Mouse (Mus musculus) gastrocnemius, postnatal 14 days (tissue): ENCODE results near the gene Babam1. TPM values are rescaled to one million over a fixed set of nuclear protein-coding genes. Genes with fewer than 3 reads are reported as not detected.
"Not testable (repeated sequence)": the region's sequence is repeated elsewhere in the genome, so short reads cannot be mapped to it uniquely, and the experiment has no call there.

Experiments
- DNase-seq: peaks from one replicate; pipeline ENCODE4 v3.0.0; 2021; ENCODE audit warnings: mixed read lengths
- intact Hi-C: fragments of 180-260 bp; cut with DNase I; formaldehyde crosslinking; loops from one replicate; pipeline ENCODE4 v1.15.1; 2025; ENCODE audit warnings: low total_unique reads
- total RNA-seq, 2 experiments: library from RNA; stranded (reverse); gene quantifications; 2 replicates each; pipeline ENCODE4 v1.2.3; 2021

Babam1 gene
- total RNA-seq, 2 experiments from 2014 or later = 61.3 to 66.5 TPM

- DNase-seq = no peak
- intact Hi-C loops = no loop called here
These were observed 6.6 kb downstream of the Babam1 start for GRCm38 (mm10) chr8:71403107-71403885.

DNA sequence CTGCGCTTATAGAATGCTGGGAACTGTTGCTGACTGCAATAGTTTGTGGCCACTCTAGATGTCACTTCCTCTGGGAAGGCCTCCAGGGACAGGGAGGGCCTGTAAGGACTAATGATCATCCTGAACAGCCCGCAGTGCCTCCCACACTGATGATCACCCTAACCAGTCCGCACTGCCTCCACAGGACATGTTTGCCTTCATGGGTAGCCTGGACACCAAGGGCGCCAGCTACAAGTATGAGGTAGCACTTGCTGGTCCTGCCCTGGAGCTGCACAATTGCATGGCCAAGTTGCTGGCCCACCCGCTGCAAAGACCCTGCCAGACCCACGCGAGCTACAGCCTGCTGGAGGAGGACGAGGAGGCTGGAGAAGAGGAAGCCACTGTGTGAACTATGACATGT lies 7.3 kb downstream of the Babam1 start:
- DNase-seq = no peak

DNA sequence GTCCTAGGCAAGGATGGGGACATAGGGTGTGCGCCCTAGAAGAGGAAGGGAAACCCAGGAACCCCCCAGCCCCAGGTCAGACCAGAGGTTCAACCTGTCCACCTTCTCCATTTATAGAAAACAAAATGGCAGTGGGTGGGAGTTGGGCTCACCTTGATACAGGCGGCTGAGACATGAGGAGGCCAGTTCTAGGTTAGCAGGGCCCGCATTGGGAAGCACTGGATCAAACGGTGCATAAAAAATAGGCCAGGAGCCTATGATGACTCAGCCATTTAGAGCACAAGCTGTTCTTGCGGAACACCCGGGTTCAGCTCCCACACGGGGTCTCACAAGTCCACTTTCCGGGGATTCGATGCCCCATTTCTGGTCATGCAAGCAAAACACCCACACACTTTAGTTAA lies 8.3 kb downstream of the Babam1 start:
- intact Hi-C loops = loop anchor here (5.0 kb wide), 1 partner anchor 33 kb away; the partner anchor contains the start of gene Ocel1
- no peak for DNase-seq

More for the DNA sequence above, 7.3 kb downstream of the Babam1 start:
- intact Hi-C loops = no loop called here

- DNase-seq = peak; percentile 93
- intact Hi-C loops = loop anchor here (5.0 kb wide), 1 partner anchor 33 kb away; the partner anchor contains the start of gene Ocel1
These were observed 8.9 kb downstream of the Babam1 start, which contains the start of gene Ankle1 for GRCm38 (mm10) chr8:71405401-71406098. Ankle1 (plus strand) TSS chr8:71406010.

DNA sequence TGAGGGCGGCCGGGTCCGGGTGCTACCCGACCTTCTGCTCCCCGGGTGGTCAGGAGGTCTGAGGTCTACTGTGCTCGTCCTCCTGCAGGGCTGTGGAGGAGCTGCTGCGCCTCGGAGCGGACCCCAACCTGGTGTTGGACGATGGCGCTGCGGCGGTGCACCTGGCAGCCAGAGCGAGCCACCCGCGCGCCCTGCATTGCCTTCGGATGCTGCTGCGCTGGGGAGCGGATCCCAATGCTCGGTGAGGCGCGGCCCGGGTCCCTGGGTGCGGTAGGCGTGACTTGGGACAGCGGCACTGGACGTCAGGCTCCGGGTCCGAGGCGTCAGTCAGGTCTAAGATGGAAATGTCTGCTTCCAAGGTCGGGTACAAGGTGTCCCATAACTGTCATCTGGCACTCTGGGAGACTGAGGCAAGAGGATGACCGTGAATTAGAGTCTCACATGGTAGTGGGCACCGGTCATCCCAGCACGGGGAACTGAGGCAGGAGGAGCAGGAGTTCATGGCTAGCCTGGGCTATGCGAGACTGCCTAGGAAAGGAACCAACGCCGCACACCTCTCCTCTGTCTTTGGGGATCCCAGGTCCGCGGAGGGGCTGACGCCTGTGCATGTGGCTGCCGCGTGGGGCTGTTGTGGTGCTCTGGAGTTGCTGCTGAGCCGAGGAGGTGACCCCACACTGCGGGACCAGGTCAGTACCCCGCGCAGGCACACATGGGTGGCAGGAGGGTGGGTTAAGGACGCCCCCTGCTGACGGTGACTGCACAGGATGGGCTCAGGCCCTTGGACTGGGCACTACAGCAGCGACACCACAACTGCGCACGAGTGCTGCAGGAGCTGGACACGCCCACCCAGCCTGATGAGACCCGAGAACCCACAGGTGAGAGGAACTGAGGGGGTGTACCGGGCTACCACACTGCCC lies 9.7 kb downstream of the Babam1 start:
- intact Hi-C loops = loop anchor here (5.0 kb wide), 1 partner anchor 34 kb away; the partner anchor contains the start of gene Ocel1
- DNase-seq = peak; percentile 63

GRCm38 (mm10) chr8:71407441-71407840 lies 10.8 kb downstream of the Babam1 start:
- no peak for DNase-seq
- intact Hi-C loops = loop anchor here (5.0 kb wide), 1 partner anchor 35 kb away; the partner anchor contains the start of gene Ocel1

GRCm38 (mm10) chr8:71408231-71408630 lies 11.6 kb downstream of the Babam1 start:
- intact Hi-C loops = loop anchor here (5.0 kb wide), 1 partner anchor 36 kb away; the partner anchor contains the start of gene Ocel1
- DNase-seq = no peak

DNA sequence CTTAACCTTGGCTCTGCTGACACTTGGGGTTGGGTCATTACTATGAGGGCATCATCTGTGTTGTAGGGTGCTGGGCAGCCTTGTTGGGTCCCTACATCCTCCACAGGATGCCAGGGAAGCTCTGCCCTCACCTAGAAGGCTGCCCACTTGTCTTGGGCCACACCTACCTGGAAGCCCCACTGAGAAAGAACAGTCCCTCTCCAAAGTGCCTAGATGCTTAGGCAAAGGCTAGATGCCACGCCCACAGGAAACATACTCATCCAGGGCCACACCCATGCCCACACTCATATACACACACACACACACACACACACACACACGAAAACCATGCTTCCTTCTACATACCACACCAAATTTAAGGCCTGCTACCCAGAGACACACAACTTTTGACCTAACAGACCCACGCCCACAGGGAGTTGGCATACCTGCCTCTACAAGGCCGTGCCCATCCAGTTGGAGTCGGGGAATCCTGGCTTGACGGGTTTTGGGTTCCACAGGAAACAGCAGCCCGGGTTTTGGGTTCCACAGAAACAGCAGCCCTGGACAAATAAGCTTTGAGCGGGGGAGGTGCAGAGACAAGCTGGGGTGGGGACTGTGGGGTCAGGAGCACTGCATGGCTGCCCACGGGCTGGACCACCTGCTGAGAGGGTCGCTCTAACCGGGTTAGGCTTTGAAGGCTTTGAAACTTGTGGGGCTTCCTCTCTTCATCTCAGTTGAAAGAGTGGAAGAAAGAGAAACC lies 15.0 kb downstream of the Babam1 start:
- DNase-seq = no peak
- intact Hi-C loops = no loop called here

DNA sequence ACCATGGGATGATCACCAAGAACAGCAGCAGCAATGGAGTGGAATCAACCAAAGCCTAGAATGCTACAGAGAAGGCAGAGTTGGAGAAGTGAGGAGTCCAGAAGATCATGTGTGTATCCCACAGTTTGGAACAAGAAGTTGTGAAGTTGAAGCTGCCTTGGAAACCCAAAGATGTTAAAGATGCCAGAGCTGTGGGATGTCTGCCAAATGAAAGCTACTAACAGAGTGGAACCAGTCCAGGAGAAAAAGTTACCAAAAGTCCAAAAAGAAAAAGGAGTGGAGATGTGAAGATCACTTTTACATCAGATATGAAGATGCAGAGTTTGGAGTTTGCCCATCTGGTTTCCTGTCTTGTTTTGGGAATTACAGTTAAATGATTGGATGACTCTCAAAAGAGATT lies 25.5 kb downstream of the Babam1 start:
- intact Hi-C loops = no loop called here
- DNase-seq = no peak

DNA sequence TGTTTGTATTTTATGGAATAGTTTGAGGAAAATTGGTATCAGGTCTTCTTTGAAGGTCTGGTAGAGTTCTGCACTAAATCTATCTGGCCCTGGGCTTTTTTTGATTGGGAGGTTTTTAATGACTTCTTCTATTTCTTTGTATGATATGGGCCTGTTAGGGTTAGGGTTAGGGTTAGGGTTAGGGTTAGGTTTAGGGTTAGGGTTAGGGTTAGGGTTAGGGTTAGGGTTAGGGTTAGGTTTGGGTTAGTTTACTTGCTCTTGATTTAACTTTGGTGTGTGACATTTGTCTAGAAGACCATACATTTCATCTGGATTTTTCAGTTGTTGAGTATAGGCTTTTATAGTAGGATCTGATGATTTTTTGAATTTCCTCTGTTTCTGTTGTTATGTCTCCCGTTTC lies 36.3 kb downstream of the Babam1 start:
- intact Hi-C loops, DNase-seq: not testable (repeated sequence)

DNA sequence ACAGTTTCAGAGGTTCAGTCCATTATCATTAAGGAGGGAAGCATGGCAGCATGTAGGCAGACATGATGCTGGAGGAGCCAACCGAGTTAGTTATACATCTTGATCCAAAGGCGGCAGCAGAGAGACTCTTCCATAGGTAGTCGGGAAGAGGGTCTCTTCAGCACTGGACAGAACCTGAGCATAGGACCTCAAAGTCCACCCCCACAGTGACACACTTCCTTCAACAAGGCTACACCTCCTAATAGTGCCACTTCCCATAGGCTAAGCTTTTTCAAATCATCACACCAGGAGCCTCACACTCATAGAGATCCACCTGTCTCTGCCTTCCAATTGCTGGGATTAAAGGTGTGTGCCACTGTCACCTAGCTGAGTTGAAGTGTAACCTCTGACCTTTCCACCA lies 40.4 kb downstream of the Babam1 start:
- intact Hi-C loops = no loop called here
- no peak for DNase-seq

DNA sequence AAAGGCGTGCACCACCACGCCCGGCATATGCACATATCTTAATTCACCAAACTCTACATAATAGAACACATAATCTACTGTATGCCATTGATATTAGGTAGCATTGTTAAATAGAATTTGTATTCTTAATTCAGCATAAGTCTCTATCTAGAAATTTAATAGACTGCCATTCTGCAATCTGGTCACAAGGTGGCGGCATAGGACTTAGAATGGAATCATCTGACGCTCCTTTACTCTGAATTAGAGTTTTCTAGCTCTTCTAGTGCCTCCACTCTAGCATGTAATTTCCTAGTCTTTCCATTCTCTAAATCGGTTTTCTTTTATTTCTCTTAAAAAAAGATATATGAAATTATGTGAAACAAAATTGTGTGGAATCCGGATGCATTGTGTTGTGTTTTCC lies 44.7 kb downstream of the Babam1 start:
- intact Hi-C loops = loop anchor here (2.0 to 5.0 kb wide), 2 partner anchors 79 to 216 kb away; no protein-coding TSS in a partner anchor
- DNase-seq = peak; percentile 27

DNA sequence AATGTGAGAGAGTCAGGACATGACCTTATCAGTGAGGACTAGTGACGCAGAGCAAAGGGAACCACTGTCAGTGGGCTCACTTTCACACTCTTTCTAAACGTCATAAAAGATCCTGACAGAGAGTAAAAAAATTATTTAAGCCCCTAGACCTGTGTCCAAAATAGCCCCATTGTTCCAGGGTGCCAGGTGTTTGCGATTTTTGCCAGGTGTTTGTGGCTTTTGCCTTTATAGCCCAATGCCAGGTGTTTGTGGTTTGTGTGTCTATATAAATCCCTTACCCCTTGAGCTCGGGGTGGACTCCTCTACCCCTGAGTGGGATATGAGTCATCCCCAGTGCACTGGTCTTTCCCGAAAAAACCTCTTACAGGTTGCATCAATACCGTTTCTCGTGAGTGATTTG lies 48.4 kb downstream of the Babam1 start:
- intact Hi-C loops = no loop called here
- no peak for DNase-seq

GRCm38 (mm10) chr8:71451337-71451736 lies 54.7 kb downstream of the Babam1 start:
- no peak for DNase-seq

DNA sequence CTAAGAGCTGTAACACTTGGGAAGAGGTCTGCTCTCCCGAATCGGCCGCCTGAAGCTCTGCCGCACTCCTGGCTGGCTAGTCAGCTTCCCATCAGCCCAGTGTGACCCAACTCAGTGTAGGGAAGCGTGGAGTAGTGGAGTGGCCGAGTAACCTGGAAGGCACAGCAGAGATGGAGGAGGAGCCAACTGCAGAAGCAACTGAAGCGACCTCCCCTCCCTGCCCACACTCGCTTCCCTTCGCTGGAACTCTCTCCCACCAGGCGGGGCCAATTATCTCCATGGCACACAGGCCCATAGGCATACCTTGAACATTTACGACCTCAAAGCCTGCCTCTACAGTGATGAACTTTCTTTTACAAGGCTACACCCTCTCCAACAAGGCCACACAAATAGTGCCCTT lies 55.1 kb downstream of the Babam1 start:
- DNase-seq = no peak
- intact Hi-C loops = no loop called here

More at GRCm38 (mm10) chr8:71451337-71451736, 54.7 kb downstream of the Babam1 start:
- intact Hi-C loops = no loop called here

- DNase-seq = no peak
- intact Hi-C loops = no loop called here
These were observed 56.0 kb downstream of the Babam1 start for GRCm38 (mm10) chr8:71452669-71453068.
